8 mouse cellular contexts compared by ENCODE assay signal in the genomic region with DNA sequence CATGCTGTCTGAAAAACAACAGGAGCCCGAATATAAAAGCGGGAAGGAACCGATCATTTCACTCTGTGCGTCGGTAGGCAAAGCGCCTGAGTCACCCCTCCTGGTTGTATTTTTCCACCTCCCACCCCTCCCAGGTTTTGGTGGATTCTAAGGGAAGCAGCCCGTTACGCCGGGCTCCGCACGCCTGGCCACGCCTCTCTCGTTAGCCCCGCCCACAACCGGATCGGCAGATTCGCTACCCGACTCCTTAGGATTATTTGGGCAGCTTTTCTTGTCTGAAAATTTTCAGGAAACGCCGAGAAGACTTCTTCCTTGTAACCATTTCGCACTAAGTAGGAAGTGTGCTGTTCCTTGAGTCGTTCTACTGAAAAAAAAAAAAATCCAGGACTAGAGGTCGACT. TPM values are rescaled to one million over a fixed set of nuclear protein-coding genes. Genes with fewer than 3 reads are reported as not detected.
DNase-seq lines count a peak whose midpoint lies in the region; ATAC-seq and TF ChIP-seq lines count a peak whose summit lies in the region.

Gene Setd1a (plus strand): TSS at position 245 of the 400 bp plus-strand sequence.

- no peaks in the 10 kb centered on the region for H3K9me3 ChIP-seq in hindbrain, postnatal 0 days (ENCODE audit: low read length)

- H3K27me3 ChIP-seq in hindbrain, postnatal 0 days (ENCODE audit: insufficient read depth, low read length): no peaks in the 10 kb centered on the region

- H3K36me3 ChIP-seq in hindbrain, postnatal 0 days (ENCODE audit: insufficient read depth, low read length): peaks cover 19% of the 10 kb centered on the region

- H3K9ac ChIP-seq in hindbrain, postnatal 0 days (replicated peaks; ENCODE audit: low read length): peak within 1 kb of the TSS; percentile 84

- H3K4me2 ChIP-seq in hindbrain, postnatal 0 days (ENCODE audit: low read depth, low read length): peak within 1 kb of the TSS; percentile 76

- peak within 1 kb of the TSS; percentile 100 for H3K27ac ChIP-seq in gastrocnemius, adult 2 months
- peak within 1 kb of the TSS; percentile 88 for H3K27ac ChIP-seq in hindbrain, postnatal 0 days
- H3K27ac ChIP-seq in left cerebral cortex, adult 2 months: peak within 1 kb of the TSS; percentile 100

- intact Hi-C loops in gastrocnemius, adult 2 months (cut with DNase I): loop anchor here (10.0 kb wide), 1 partner anchor 428 kb away; the partner anchor contains the start of gene Cox6a2
- intact Hi-C loops in left cerebral cortex, adult 2 months (cut with DNase I): loop anchor here (2.0 to 5.0 kb wide), 2 partner anchors 64 to 191 kb away; partner anchors contain the start of gene Fus

- under 1% methylated on average over 23 of the region's 23 CpGs for WGBS in hindbrain, postnatal 0 days

- DNase-seq in ZHBTc4 (ENCODE audit: low read depth, low spot score): peak; percentile 93
- peak; percentile 93 for DNase-seq in gastrocnemius, adult 2 months
- DNase-seq in hindbrain, postnatal 0 days (ENCODE audit: low spot score): peak; percentile 93
- DNase-seq in left cerebral cortex, adult 2 months (ENCODE audit: extremely low spot score in 1 of 2, low spot score in 2 of 2): peak; percentile 88 to 89
- DNase-seq in right cerebral cortex, postnatal 10 days (ENCODE audit: low spot score in 2 of 2): peak; percentile 93
- peak; percentile 92 for DNase-seq in urinary bladder, postnatal 14 days (ENCODE audit: low spot score)

- peak within 1 kb of the TSS; percentile 83 for H3K4me3 ChIP-seq in gastrocnemius, adult 2 months
- peak within 1 kb of the TSS; percentile 68 for H3K4me3 ChIP-seq in hindbrain, postnatal 0 days (ENCODE audit: low read length)
- peak within 1 kb of the TSS; percentile 86 for H3K4me3 ChIP-seq in left cerebral cortex, adult 2 months

- 0 out of 2 replicates have a peak, but pooled peaks cover 3% of the 10 kb centered on the region for H3K4me1 ChIP-seq in hindbrain, postnatal 0 days (ENCODE audit: insufficient read depth, low read length)

- TF ChIP-seq CTCF in gastrocnemius, adult 2 months (IDR thresholded peaks at IDR 0.05): no peak
- no peak for TF ChIP-seq CTCF in hindbrain, postnatal 0 days (IDR thresholded peaks at IDR 0.05; ENCODE audit: low read depth)
- TF ChIP-seq CTCF in left cerebral cortex, adult 2 months (IDR thresholded peaks at IDR 0.05): no peak

- ATAC-seq in common myeloid progenitor, adult 5-6 weeks (replicated peaks; ENCODE audit: low read depth, poor library complexity, severe bottlenecking): peak; percentile 58
- peak; percentile 73 for ATAC-seq in hindbrain, postnatal 0 days
- ATAC-seq in megakaryocyte, adult 5-6 weeks (ENCODE audit: poor library complexity, severe bottlenecking): peak; percentile 62

RNA-seq across cellular contexts. Expression of gene Setd1a, which starts in this region (rescaled TPM):
- 15.1 and 16.6 TPM in 2 replicates for total RNA-seq in common myeloid progenitor, adult 5-6 weeks (2017)
- 10 to 100 TPM; 15.3 to 20.8 TPM for total RNA-seq in gastrocnemius, adult 2 months (2021)
- total RNA-seq in hindbrain, postnatal 0 days (2014; rRNA removed): 17.8 and 18.2 TPM in 2 replicates
- polyA plus RNA-seq in hindbrain, postnatal 0 days (2015; fragmentation: Nextera tagmentation; extraction: Ambion mirVana): 10.5 and 16.0 TPM in 2 replicates
- 10 to 100 TPM; 48.8 to 55.2 TPM for total RNA-seq in left cerebral cortex, adult 2 months (2021)
- 35.2 and 43.3 TPM in 2 replicates for total RNA-seq in megakaryocyte, adult 5-6 weeks (2015)
- total RNA-seq in megakaryocyte, adult 5-6 weeks (2017): 7.7 and 9.8 TPM in 2 replicates

Comparison
In these comparisons a context has a peak if more than half of its experiments do, and no peak if none do; other contexts are left out.
1. Peak in every context shown above with its lines: DNase-seq, ATAC-seq, H3K4me3 ChIP-seq and H3K27ac ChIP-seq.